Mouse (Mus musculus) liver, adult 2 months (tissue): ENCODE measurements around the gene Ttc7.

Source experiments
- CTCF ChIP-seq: fragments of 200-500 bp; IDR thresholded peaks from 2 replicates; pipeline ENCODE4 v1.5.1; 2011; ENCODE audit warnings: low read depth, low read length, control low read depth
- POLR2A ChIP-seq: fragments of 200-500 bp; IDR thresholded peaks from 2 replicates; pipeline ENCODE4 v1.6.1; 2011; ENCODE audit warnings: low read length, control low read depth; ENCODE audit not compliant: insufficient read depth; ENCODE audit errors: extremely low read depth

- TF ChIP-seq POLR2A = no peak
- TF ChIP-seq CTCF = no peak
Measured at GRCm38 (mm10) chr17:87283055-87283754, 519 bp downstream of the Ttc7 start.
